Mouse (Mus musculus): ENCODE results near the gene Kiss1. TPM values are rescaled to one million over a fixed set of nuclear protein-coding genes. Genes with fewer than 3 reads are reported as not detected.
"Not testable (repeated sequence)": the region's sequence is repeated elsewhere in the genome, so short reads cannot be mapped to it uniquely, and the experiment has no call there.

Gene Kiss1
- polyA plus RNA-seq, 1 experiment from 2014 or later = not detected

DNA sequence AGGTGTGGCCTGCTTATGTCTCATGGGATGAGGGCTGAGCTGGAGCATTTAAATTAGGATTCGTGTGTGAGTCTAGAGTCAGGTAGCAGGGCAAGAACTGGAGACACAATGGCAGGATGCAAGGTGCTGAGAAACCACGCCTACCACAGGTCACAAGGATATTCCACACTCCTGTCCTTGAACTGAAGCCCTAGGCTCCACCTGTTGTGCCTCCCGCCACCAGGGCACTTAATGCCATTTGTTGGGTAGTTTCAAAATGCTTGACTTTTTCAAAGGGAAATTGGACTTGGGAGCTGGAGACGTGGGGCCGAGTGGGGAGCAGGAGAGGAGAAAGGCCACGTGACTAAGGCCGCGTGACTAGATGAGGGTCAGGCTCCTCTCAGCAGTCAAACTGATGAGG lies 4.3 kb downstream of the Kiss1 start:
- peaks cover 26% of the 10 kb centered on the region for H3K4me1 ChIP-seq
- no peak overlapping the region for H3K27ac ChIP-seq
- H3K4me3 ChIP-seq (replicated peaks) = no peak overlapping the region
- WGBS = 85% methylated on average over 8 of the region's 8 CpGs
- no peaks in the 10 kb centered on the region for H3K36me3 ChIP-seq (replicated peaks)
- no peak for ATAC-seq (ENCODE audit: low FRiP score)
- H3K4me2 ChIP-seq = no peak overlapping the region
- no peak overlapping the region for H3K9ac ChIP-seq
- peaks cover 35% of the 10 kb centered on the region for H3K27me3 ChIP-seq
- no peaks in the 10 kb centered on the region for H3K9me3 ChIP-seq

DNA sequence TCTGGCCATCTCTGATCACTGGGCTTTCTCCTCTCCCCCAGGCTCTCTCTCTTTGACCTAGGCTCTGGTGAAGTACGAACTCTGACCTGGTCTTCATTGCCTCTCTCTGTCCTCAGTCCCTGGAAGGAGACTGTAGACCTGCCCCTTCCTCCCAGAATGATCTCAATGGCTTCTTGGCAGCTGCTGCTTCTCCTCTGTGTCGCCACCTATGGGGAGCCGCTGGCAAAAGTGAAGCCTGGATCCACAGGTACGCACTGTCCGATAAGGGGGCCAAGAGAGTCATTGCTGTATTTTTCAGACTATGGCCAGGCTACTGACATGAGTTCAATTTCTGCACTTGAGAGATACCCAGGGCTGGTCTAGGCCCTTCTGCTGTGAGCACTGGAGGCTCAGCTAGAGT lies 5.4 kb downstream of the Kiss1 start:
- WGBS = 52% methylated on average over 5 of the region's 5 CpGs
- Histone ChIP-seq H3K36me3 (replicated peaks) (no peaks in the 10 kb centered on the region), H3K9me3 (no peaks in the 10 kb centered on the region), H3K4me3 (replicated peaks) (no peak overlapping the region), H3K4me2 (no peak overlapping the region), H3K27ac (no peak overlapping the region), H3K9ac (no peak overlapping the region), H3K4me1 (peaks cover 32% of the 10 kb centered on the region), H3K27me3 (peaks cover 46% of the 10 kb centered on the region)
- no peak for ATAC-seq (ENCODE audit: low FRiP score)

DNA sequence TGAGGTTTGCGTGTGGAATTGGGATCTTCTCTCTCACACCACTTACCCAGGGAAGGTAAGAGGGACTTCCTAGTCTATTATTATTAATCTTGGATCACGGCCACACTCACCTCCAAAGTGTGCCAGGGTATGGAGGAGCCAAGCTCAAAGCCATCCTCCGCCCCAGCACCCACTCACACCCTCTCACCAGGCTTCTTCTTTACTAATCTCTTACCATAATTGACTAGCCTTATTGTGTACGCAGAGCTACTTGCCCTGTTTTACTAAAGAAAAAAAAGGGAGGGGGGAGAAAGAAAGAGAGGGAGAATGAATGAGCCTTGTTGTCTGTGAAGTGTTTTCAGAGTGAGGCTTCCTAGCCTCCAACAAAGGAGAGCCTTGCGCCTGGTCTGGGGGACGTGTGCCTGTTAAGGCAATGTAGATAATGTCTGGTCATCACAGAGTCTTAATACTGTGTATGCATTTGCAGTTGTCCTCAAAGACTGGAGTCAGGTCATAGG lies 6.7 kb downstream of the Kiss1 start:
- no peaks in the 10 kb centered on the region for H3K36me3 ChIP-seq (replicated peaks)
- no peaks in the 10 kb centered on the region for H3K9me3 ChIP-seq
- no peak overlapping the region for H3K9ac ChIP-seq
- H3K27ac ChIP-seq = no peak overlapping the region
- WGBS = 18% methylated on average over 6 of the region's 6 CpGs
- H3K4me3 ChIP-seq (replicated peaks) = no peak overlapping the region
- ATAC-seq (ENCODE audit: low FRiP score) = peak; percentile 35; the same call in 1 of the 2 replicates
- H3K27me3 ChIP-seq = peaks cover 48% of the 10 kb centered on the region
- H3K4me1 ChIP-seq = peaks cover 32% of the 10 kb centered on the region
- H3K4me2 ChIP-seq = no peak overlapping the region

DNA sequence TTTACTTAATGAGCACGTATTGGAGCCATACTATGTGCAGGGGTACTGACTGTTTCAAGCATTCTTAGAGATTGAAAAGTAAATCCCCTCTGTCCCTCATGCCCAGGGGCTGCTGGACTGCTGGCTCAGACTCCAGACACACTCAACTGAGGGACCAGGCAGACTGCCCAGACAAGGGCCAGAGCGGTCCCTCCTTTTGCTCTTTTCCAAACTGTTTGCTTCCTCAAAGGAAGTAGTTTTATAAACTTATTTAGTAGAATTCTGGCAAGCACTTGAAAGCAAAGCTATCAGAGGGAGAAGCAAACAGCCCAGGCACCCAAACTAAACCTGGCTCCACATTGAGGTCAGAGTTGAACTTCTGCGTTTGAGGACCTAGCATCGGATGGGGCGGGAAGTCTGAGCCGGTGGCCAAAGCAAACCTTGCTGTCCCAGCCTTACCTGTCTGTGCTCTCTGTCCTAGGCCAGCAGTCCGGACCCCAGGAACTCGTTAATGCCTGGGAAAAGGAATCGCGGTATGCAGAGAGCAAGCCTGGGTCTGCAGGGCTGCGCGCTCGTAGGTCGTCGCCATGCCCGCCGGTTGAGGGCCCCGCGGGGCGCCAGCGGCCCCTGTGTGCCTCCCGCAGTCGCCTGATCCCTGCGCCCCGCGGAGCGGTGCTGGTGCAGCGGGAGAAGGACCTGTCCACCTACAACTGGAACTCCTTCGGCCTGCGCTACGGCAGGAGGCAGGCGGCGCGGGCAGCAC lies 7.4 kb downstream of the Kiss1 start:
- no peaks in the 10 kb centered on the region for H3K36me3 ChIP-seq (replicated peaks)
- peak overlapping the region; percentile 54 for H3K9ac ChIP-seq
- no peak overlapping the region for H3K27ac ChIP-seq
- peaks cover 32% of the 10 kb centered on the region for H3K4me1 ChIP-seq
- 5% methylated on average over 34 of the region's 34 CpGs for WGBS
- peaks cover 48% of the 10 kb centered on the region for H3K27me3 ChIP-seq
- H3K9me3 ChIP-seq = no peaks in the 10 kb centered on the region
- peak; percentile 36; the same call in 1 of the 2 replicates for ATAC-seq (ENCODE audit: low FRiP score)
- peak overlapping the region; percentile 33 for H3K4me3 ChIP-seq (replicated peaks)
- peak overlapping the region; percentile 63 for H3K4me2 ChIP-seq

DNA sequence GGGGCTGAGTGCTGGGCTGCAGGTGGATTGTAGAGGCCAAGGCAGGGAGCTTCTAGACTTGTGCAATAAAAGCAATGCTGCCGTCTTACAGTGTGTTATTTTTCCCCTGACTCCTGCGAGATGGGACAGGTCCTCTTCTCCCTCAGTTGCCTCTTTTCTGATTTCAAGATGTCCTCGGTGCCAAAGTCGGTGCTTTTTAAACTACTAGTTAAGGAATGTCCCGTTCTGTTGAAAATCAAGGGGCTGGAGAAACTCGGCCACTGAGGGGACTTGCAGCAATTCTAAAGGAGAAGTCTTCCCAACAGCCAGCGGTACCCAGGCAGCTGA lies 7.9 kb downstream of the Kiss1 start:
- H3K27ac ChIP-seq = no peak overlapping the region
- peak overlapping the region; percentile 33 for H3K4me3 ChIP-seq (replicated peaks)
- H3K36me3 ChIP-seq (replicated peaks) = no peaks in the 10 kb centered on the region
- peaks cover 48% of the 10 kb centered on the region for H3K27me3 ChIP-seq
- H3K4me1 ChIP-seq = peaks cover 32% of the 10 kb centered on the region
- ATAC-seq (ENCODE audit: low FRiP score) = no peak
- peak overlapping the region; percentile 63 for H3K4me2 ChIP-seq
- 22% methylated on average over 7 of the region's 7 CpGs for WGBS
- H3K9me3 ChIP-seq = no peaks in the 10 kb centered on the region
- H3K9ac ChIP-seq = peak overlapping the region; percentile 54

DNA sequence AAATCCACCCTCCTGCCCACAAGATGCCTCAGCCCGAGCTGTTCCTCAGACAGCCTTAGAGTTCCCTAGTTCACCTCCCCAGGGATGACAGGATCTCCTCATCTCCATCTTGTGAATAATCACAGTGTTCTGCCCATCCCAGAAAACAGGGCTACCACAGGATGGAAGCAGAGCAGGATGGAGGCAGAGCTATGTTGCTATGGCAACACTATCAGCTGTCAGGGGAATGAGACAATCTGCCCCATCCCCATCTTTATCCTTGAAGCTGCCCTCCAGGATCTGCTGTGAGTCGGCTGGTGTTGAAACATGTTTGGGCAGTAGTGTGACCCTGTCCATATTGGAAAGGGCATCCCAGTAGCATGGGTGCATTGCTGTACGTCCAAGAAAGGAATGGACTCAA lies 9.5 kb downstream of the Kiss1 start:
- WGBS = 62% methylated on average over 3 of the region's 3 CpGs

DNA sequence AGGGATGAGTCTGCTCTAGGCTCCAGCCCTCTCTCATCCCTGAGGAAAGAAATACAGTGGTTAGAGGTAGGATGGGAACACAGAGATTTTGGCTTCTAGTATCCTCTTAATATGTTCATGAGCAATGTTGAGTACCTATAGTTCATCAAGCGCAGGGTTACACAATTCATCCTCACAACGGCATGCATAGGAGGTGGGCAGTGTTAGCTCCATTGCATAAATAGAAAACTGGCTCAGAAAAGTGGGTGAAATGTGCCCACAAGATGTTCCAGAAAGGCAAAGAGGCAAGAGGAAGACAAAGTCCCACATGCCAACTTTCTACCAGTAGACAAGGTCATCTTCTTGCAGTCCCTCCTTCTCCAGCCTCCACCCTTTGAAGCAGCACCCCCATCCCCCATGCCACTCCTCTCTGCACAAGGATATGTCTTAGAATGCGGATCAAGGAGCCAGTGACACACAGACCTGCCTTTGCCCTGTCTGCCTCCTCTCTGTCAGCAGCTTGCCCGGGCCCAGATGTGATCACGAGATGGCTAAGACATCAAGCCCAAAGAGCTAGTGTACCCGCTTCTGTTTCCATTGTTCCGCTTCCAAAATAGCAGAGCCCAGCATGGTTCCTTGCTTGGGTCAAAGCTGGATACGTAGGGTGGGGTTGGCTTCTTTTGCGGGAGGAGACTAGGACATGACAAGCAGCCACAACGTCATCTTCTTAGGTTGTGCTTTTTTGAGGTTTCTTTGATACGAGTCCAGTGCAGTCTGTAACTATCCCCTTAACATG lies 11.2 kb downstream of the Kiss1 start:
- Histone ChIP-seq H3K4me3 (replicated peaks) (no peak overlapping the region), H3K27ac (no peak overlapping the region)

More for the DNA sequence above, 9.5 kb downstream of the Kiss1 start:
- Histone ChIP-seq H3K4me1 (peaks cover 32% of the 10 kb centered on the region), H3K4me2 (no peak overlapping the region), H3K9me3 (no peaks in the 10 kb centered on the region), H3K9ac (no peak overlapping the region), H3K36me3 (replicated peaks) (no peaks in the 10 kb centered on the region), H3K27me3 (peaks cover 48% of the 10 kb centered on the region), H3K27ac (no peak overlapping the region), H3K4me3 (replicated peaks) (no peak overlapping the region)
- peak; percentile 65 for ATAC-seq (ENCODE audit: low FRiP score)

DNA sequence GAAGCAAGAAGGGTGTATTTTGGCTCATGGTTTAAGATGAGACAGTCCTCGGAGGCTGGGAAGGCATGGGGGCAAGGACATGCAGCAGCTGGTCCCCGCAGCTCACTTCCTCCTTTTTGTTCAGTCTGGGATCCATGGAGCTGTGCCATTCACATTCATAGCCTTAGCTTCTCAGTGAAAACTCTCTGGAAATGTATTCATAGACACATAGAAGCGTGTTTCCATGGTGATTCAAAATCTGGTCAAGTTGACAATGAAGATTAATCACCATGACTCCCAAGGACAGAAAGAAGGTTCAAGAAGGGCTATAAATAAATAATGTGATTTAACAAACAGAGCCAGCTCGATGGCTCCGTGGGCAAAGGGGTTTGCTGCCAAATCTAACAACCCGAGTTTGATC lies 12.3 kb downstream of the Kiss1 start:
- no peaks in the 10 kb centered on the region for H3K36me3 ChIP-seq (replicated peaks)
- 65% methylated on average over 6 of the region's 6 CpGs for WGBS
- peaks cover 21% of the 10 kb centered on the region for H3K4me1 ChIP-seq
- H3K4me3 ChIP-seq (replicated peaks) = no peak overlapping the region
- no peak overlapping the region for H3K9ac ChIP-seq
- H3K27me3 ChIP-seq = peaks cover 31% of the 10 kb centered on the region
- H3K4me2 ChIP-seq = no peak overlapping the region
- no peaks in the 10 kb centered on the region for H3K9me3 ChIP-seq
- ATAC-seq (ENCODE audit: low FRiP score) = no peak
- no peak overlapping the region for H3K27ac ChIP-seq

More for the DNA sequence above, 11.2 kb downstream of the Kiss1 start:
- H3K4me2 ChIP-seq = no peak overlapping the region
- H3K27me3 ChIP-seq = peaks cover 40% of the 10 kb centered on the region
- no peaks in the 10 kb centered on the region for H3K9me3 ChIP-seq
- H3K9ac ChIP-seq = no peak overlapping the region
- peaks cover 32% of the 10 kb centered on the region for H3K4me1 ChIP-seq
- no peaks in the 10 kb centered on the region for H3K36me3 ChIP-seq (replicated peaks)
- ATAC-seq (ENCODE audit: low FRiP score) = no peak
- 88% methylated on average over 11 of the region's 11 CpGs for WGBS

DNA sequence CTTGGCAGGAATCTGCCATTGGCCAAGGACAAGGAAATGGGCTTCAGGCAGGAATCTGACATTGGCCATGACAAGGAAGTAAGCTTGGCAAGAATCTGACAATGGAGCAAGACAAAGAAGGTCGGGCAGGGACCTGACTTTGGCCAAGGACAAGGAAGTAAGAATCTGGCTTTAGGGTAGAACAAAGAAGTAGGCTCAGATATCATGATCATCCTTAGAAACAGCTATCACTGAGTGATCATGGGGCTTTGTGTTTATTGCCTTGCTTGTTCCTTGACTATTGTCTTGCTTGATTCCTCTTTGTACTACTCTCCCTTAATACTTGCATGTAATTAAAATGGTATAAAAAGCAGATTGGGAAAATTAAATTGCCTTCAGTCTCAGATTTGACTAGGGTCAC lies 18.7 kb downstream of the Kiss1 start:
- not testable (repeated sequence) for H3K4me2 ChIP-seq; H3K9me3 ChIP-seq; H3K4me3 ChIP-seq (replicated peaks); ATAC-seq (ENCODE audit: low FRiP score); H3K4me1 ChIP-seq; H3K27me3 ChIP-seq; H3K9ac ChIP-seq; H3K36me3 ChIP-seq (replicated peaks); H3K27ac ChIP-seq
- 54% methylated on average over 1 of the region's 1 CpGs for WGBS

DNA sequence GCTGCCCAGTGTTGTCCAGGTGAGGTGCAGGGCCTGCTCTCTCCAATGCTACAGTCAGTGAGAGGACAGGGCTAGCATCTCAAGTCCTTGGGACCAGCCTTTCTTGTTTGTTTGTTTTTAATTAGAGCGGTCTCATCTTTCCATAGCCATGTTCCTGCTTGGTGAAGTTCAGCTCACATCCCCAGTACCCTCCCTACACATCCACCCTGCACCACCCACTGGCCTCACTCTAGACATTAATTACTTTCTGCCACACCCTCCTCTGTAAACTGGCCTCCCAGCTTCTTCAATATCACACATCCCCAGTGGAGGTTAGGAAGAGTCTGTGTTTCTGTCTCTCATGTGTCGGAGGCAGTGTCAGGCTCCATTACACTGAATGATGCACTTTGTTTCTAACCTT lies 22.7 kb downstream of the Kiss1 start:
- ATAC-seq (ENCODE audit: low FRiP score) = no peak
- 0 out of 2 replicates have a peak, but pooled peaks cover 4% of the 10 kb centered on the region for H3K9me3 ChIP-seq
- no peak overlapping the region for H3K9ac ChIP-seq
- no peaks in the 10 kb centered on the region for H3K36me3 ChIP-seq (replicated peaks)
- no peak overlapping the region for H3K4me2 ChIP-seq
- H3K27me3 ChIP-seq = no peaks in the 10 kb centered on the region
- H3K4me1 ChIP-seq = no peaks in the 10 kb centered on the region
- H3K27ac ChIP-seq = no peak overlapping the region
- H3K4me3 ChIP-seq (replicated peaks) = no peak overlapping the region
- WGBS = 91% methylated on average over 2 of the region's 2 CpGs

DNA sequence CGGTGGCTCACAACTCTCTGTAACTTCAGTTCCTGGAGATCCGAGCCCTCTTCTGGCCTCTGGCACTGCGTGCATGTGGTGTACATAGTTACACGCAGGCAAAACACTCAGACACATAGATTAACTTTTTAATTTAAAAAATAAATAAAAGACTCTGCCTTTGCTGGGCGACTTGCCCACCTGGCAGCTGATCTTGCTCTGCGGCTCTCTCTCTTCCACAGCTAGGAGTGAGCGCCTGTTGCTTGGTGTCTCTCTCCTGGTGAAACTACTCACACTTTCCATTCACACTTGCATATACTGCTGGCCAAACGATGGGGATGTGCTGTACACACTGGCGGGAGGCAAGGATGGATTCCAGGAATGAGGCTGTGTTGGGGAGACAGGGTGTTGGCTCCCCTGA lies 24.9 kb downstream of the Kiss1 start:
- Histone ChIP-seq H3K9ac (no peak overlapping the region), H3K27ac (no peak overlapping the region), H3K4me1 (no peaks in the 10 kb centered on the region), H3K9me3 (0 out of 2 replicates have a peak, but pooled peaks cover 4% of the 10 kb centered on the region), H3K27me3 (no peaks in the 10 kb centered on the region), H3K4me2 (no peak overlapping the region), H3K4me3 (replicated peaks) (no peak overlapping the region), H3K36me3 (replicated peaks) (no peaks in the 10 kb centered on the region)
- WGBS = 89% methylated on average over 9 of the region's 9 CpGs
- ATAC-seq (ENCODE audit: low FRiP score) = no peak

DNA sequence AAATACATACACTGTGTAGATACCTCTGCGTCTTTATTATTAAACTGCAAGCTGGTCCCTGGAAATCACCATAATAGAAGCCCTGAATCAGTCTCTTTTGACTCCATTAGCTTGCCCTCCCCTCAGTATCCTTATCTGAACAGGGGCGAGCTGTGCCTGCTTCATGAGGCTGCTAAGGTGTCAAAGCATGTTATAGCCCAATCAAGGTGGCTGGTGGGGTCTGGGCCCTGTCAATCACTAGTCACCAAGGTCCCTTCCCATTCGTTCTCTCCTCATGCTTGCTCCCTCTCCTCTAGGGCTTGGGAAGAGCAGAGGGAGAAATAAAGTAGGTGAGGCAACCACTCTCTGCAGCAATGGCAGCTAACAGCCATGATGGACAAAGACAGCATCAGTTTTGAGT lies 25.6 kb downstream of the Kiss1 start:
- Histone ChIP-seq H3K4me1 (no peaks in the 10 kb centered on the region), H3K27me3 (no peaks in the 10 kb centered on the region), H3K36me3 (replicated peaks) (no peaks in the 10 kb centered on the region), H3K4me3 (replicated peaks) (no peak overlapping the region), H3K9me3 (0 out of 2 replicates have a peak, but pooled peaks cover 4% of the 10 kb centered on the region), H3K9ac (no peak overlapping the region), H3K4me2 (no peak overlapping the region), H3K27ac (no peak overlapping the region)
- WGBS = 69% methylated on average over 3 of the region's 3 CpGs
- ATAC-seq (ENCODE audit: low FRiP score) = no peak
